Mouse (Mus musculus) frontal cortex, postnatal 10 days (tissue): Measurements from ENCODE around the gene Rbp1.

Experiments used
- DNase-seq, 2 experiments: peaks; one replicate each; pipeline ENCODE4 v3.0.0; 2022; ENCODE audit warnings: low spot score in 2 of 2, mixed read lengths in 1 of 2

Rbp1 gene

GRCm38 (mm10) chr9:98492212-98492611 lies 69.5 kb downstream of the Rbp1 start:
- DNase-seq: no peak

GRCm38 (mm10) chr9:98492821-98493220 lies 70.1 kb downstream of the Rbp1 start:
- no peak for DNase-seq
